Mouse (Mus musculus) liver, postnatal 0 days (tissue): ENCODE measurements around the gene Afg3l1.

Source experiments
- CTCF ChIP-seq: sonication (generic); IDR thresholded peaks from 2 replicates; pipeline ENCODE4 v1.5.1; 2016; ENCODE audit warnings: antibody characterized with exemption, low read depth
- EP300 ChIP-seq: IDR thresholded peaks from 2 replicates; pipeline ENCODE4 v1.6.1; 2016; ENCODE audit warnings: antibody characterized with exemption, low read depth, mild to moderate bottlenecking

- TF ChIP-seq CTCF (no peak), EP300 (no peak)
Measured at GRCm38 (mm10) chr8:123428343-123428893, 49.3 kb upstream of the Afg3l1 start.
